ENCODE assay signal across 8 mouse cellular contexts in genomic region chr5:130448931-130449856, GRCm38 (mm10).
A peak's percentile ranks its signal among the peaks of the same experiment; 100 is the strongest.
DNase-seq lines count a peak whose midpoint lies in the region; ATAC-seq and TF ChIP-seq lines count a peak whose summit lies in the region.

No protein-coding gene starts in this region.

- peak overlapping the region; percentile 96 for H3K4me2 ChIP-seq in embryonic facial prominence, embryonic 12.5 days (replicated peaks)
- peak overlapping the region; percentile 7; the same call in 1 of the 2 replicates for H3K4me2 ChIP-seq in intestine, postnatal 0 days (replicated peaks; ENCODE audit: low read depth)
- peak overlapping the region; percentile 93 for H3K4me2 ChIP-seq in midbrain, embryonic 12.5 days (replicated peaks)

- H3K27ac ChIP-seq in embryonic facial prominence, embryonic 12.5 days = no peak overlapping the region
- H3K27ac ChIP-seq in intestine, postnatal 0 days (ENCODE audit: low read depth, low read length) = no peak overlapping the region
- H3K27ac ChIP-seq in midbrain, embryonic 12.5 days (replicated peaks) = no peak overlapping the region

- H3K9me3 ChIP-seq in embryonic facial prominence, embryonic 12.5 days = no peaks in the 10 kb centered on the region
- H3K9me3 ChIP-seq in intestine, postnatal 0 days (ENCODE audit: control insufficient read depth) = no peaks in the 10 kb centered on the region
- no peaks in the 10 kb centered on the region for H3K9me3 ChIP-seq in midbrain, embryonic 12.5 days

- H3K9ac ChIP-seq in embryonic facial prominence, embryonic 12.5 days = peak overlapping the region; percentile 57
- H3K9ac ChIP-seq in intestine, postnatal 0 days (ENCODE audit: low read depth, low read length) = no peak overlapping the region
- H3K9ac ChIP-seq in midbrain, embryonic 12.5 days (replicated peaks) = peak overlapping the region; percentile 54

- WGBS in embryonic facial prominence, embryonic 12.5 days = under 1% methylated on average over 76 of the region's 77 CpGs
- WGBS in intestine, postnatal 0 days = 1% methylated on average over 62 of the region's 77 CpGs
- WGBS in midbrain, embryonic 12.5 days = under 1% methylated on average over 74 of the region's 77 CpGs

- ATAC-seq in cerebellum, adult (ENCODE audit: insufficient number of reproducible peaks, low FRiP score, low TSS enrichment) = peak; percentile 64
- peak; percentile 63; the same call in 1 of the 2 replicates for ATAC-seq in embryonic facial prominence, embryonic 12.5 days (ENCODE audit: insufficient number of reproducible peaks, insufficient read depth, low FRiP score, low TSS enrichment)
- ATAC-seq in intestine, postnatal 0 days = no peak
- peak; percentile 60 for ATAC-seq in midbrain, embryonic 12.5 days (ENCODE audit: low FRiP score, low read depth)

- H3K27me3 ChIP-seq in embryonic facial prominence, embryonic 12.5 days = peaks cover 53% of the 10 kb centered on the region
- H3K27me3 ChIP-seq in intestine, postnatal 0 days (replicated peaks; ENCODE audit: control insufficient read depth, insufficient read depth, low read length) = peaks cover 33% of the 10 kb centered on the region
- H3K27me3 ChIP-seq in midbrain, embryonic 12.5 days = peaks cover 58% of the 10 kb centered on the region

- H3K4me1 ChIP-seq in embryonic facial prominence, embryonic 12.5 days = peaks cover 11% of the 10 kb centered on the region; the same call in 1 of the 2 replicates
- no peaks in the 10 kb centered on the region for H3K4me1 ChIP-seq in intestine, postnatal 0 days (replicated peaks; ENCODE audit: control insufficient read depth, insufficient read depth, low read length)
- H3K4me1 ChIP-seq in midbrain, embryonic 12.5 days = peaks cover 16% of the 10 kb centered on the region

- no peak for TF ChIP-seq CTCF in intestine, postnatal 0 days (IDR thresholded peaks at IDR 0.05; ENCODE audit: low read depth)

- DNase-seq in cerebellum, adult 9-10 months = no peak
- DNase-seq in R1 (ENCODE audit: low read depth, low spot score) = peak; percentile 39
- no peak for DNase-seq in spleen, postnatal 4 days (ENCODE audit: low spot score in 2 of 2)
- no peak for DNase-seq in T-cell, adult 2 months (ENCODE audit: low spot score)

- H3K36me3 ChIP-seq in embryonic facial prominence, embryonic 12.5 days = no peaks in the 10 kb centered on the region
- H3K36me3 ChIP-seq in intestine, postnatal 0 days (ENCODE audit: control insufficient read depth, insufficient read depth) = no peaks in the 10 kb centered on the region
- no peaks in the 10 kb centered on the region for H3K36me3 ChIP-seq in midbrain, embryonic 12.5 days

- H3K4me3 ChIP-seq in embryonic facial prominence, embryonic 12.5 days = peak overlapping the region; percentile 51
- no peak overlapping the region for H3K4me3 ChIP-seq in intestine, postnatal 0 days (ENCODE audit: low read depth, low read length)
- peak overlapping the region; percentile 55 for H3K4me3 ChIP-seq in midbrain, embryonic 12.5 days

Comparison
In these comparisons a context has a peak if more than half of its experiments do, and no peak if none do; other contexts are left out.
1. H3K4me2 ChIP-seq: peak in every context shown above with its lines; median percentile 96 in embryonic facial prominence, embryonic 12.5 days; 93 in midbrain, embryonic 12.5 days; 7 in intestine, postnatal 0 days.